Mouse (Mus musculus) myocyte (in vitro differentiated cells): ENCODE data around the gene Cox18. TPM values are rescaled to one million over a fixed set of nuclear protein-coding genes. Genes with fewer than 3 reads are reported as not detected.
"Not testable (repeated sequence)": the region's sequence is repeated elsewhere in the genome, so short reads cannot be mapped to it uniquely, and the experiment has no call there.

Source experiments
- H3K27me3 ChIP-seq: one replicate; pipeline ENCODE4 v1.6.1; 2011; ENCODE audit not compliant: control insufficient read depth, insufficient read depth, insufficient read length
- H3K36me3 ChIP-seq: one replicate; pipeline ENCODE4 v1.6.1; 2011; ENCODE audit not compliant: control insufficient read depth, insufficient read depth
- H3K4me2 ChIP-seq: one replicate; pipeline ENCODE4 v1.6.1; 2011; ENCODE audit warnings: low read depth, control low read depth
- H3K4me3 ChIP-seq: one replicate; pipeline ENCODE4 v1.5.1; 2011; ENCODE audit warnings: mild to moderate bottlenecking, control low read depth, moderate library complexity
- H3K79me2 ChIP-seq: one replicate; pipeline ENCODE4 v1.6.1; 2011; ENCODE audit not compliant: control insufficient read depth, insufficient read depth
- H3ac ChIP-seq: one replicate; pipeline ENCODE4 v1.6.1; 2011; ENCODE audit not compliant: control insufficient read depth, insufficient read length
- CEBPB ChIP-seq: IDR thresholded peaks from 2 replicates; pipeline ENCODE4 v1.6.1; 2011; ENCODE audit warnings: mild to moderate bottlenecking, moderate library complexity; ENCODE audit not compliant: poor library complexity, insufficient read depth, severe bottlenecking
- E2F4 ChIP-seq: IDR thresholded peaks from one replicate; pipeline ENCODE4 v1.6.1; 2011; ENCODE audit warnings: mild to moderate bottlenecking, control low read depth, moderate library complexity; ENCODE audit not compliant: insufficient read depth
- MAX ChIP-seq: IDR thresholded peaks from one replicate; pipeline ENCODE4 v1.6.1; 2011; ENCODE audit warnings: low read depth, mild to moderate bottlenecking, control low read depth
- MYOD1 ChIP-seq, 3 experiments: IDR thresholded peaks; one replicate each; pipeline ENCODE4 v1.6.1; 2011; ENCODE audit warnings: control low read depth in 2 of 3, low read depth in 2 of 3, mild to moderate bottlenecking in 2 of 3, moderate library complexity in 1 of 3; ENCODE audit not compliant: insufficient read length in 2 of 3, control insufficient read depth in 1 of 3
- MYOG ChIP-seq, 3 experiments: IDR thresholded peaks; one replicate each; pipeline ENCODE4 v1.6.1; 2011; ENCODE audit warnings: control low read depth in 2 of 3, low read depth in 2 of 3, mild to moderate bottlenecking in 2 of 3; ENCODE audit not compliant: insufficient read length in 2 of 3, control insufficient read depth in 1 of 3, insufficient read depth in 1 of 3
- POLR2A ChIP-seq: IDR thresholded peaks from one replicate; pipeline ENCODE4 v1.6.1; 2011; ENCODE audit warnings: low read depth, mild to moderate bottlenecking, control low read depth, moderate library complexity; ENCODE audit not compliant: insufficient read length
- POLR2AphosphoS2 ChIP-seq: IDR thresholded peaks from one replicate; pipeline ENCODE4 v1.6.1; 2011; ENCODE audit warnings: low read depth, control low read depth; ENCODE audit not compliant: insufficient read length
- REST ChIP-seq: IDR thresholded peaks from one replicate; pipeline ENCODE4 v1.6.1; 2011; ENCODE audit warnings: mild to moderate bottlenecking, control low read depth, moderate library complexity; ENCODE audit not compliant: insufficient read depth, insufficient read length
- SRF ChIP-seq: IDR thresholded peaks from one replicate; pipeline ENCODE4 v1.6.1; 2011; ENCODE audit warnings: low read depth; ENCODE audit not compliant: control insufficient read depth, insufficient read length
- TCF12 ChIP-seq: IDR thresholded peaks from one replicate; pipeline ENCODE4 v1.6.1; 2011; ENCODE audit warnings: mild to moderate bottlenecking, control low read depth; ENCODE audit not compliant: poor library complexity, insufficient read depth, severe bottlenecking
- TCF3 ChIP-seq: IDR thresholded peaks from one replicate; pipeline ENCODE4 v1.6.1; 2011; ENCODE audit warnings: low read depth, control low read depth; ENCODE audit not compliant: insufficient read length
- USF1 ChIP-seq: IDR thresholded peaks from one replicate; pipeline ENCODE4 v1.6.1; 2011; ENCODE audit warnings: low read depth, mild to moderate bottlenecking, control low read depth, moderate library complexity
- polyA plus RNA-seq: library from polyadenylated mRNA; unstranded; fragments of >200 nt; fragmentation: generic; extraction: Trizol; gene quantifications from one replicate; pipeline ENCODE4 v1.2.1, GENCODE M21; 2012; ENCODE audit warnings: missing spikeins

Cox18 gene
- 27.7 TPM for polyA plus RNA-seq

GRCm38 (mm10) chr5:90223534-90224381 is at the start of gene Cox18:
Cox18 (minus strand) TSS chr5:90224001.
- H3K36me3 ChIP-seq = peaks cover 12% of the 10 kb centered on the region
- TF ChIP-seq MYOD1 (IDR thresholded peaks at IDR 0.05; ENCODE audit: control insufficient read depth in 1 of 3, insufficient read length in 2 of 3, low read depth in 2 of 3) (peak in 1 of 3 experiments; percentile 1), TCF3 (no peak), SRF (peak; percentile 84), TCF12 (no peak), E2F4 (no peak), MYOG (IDR thresholded peaks at IDR 0.05; ENCODE audit: control insufficient read depth in 1 of 3, insufficient read depth in 1 of 3, insufficient read length in 2 of 3, low read depth in 2 of 3) (no peak), REST (no peak), MAX (peak; percentile 75), USF1 (no peak), POLR2AphosphoS2 (peak; percentile 100), CEBPB (no peak), POLR2A (peak; percentile 92)
- H3K4me2 ChIP-seq = peak within 1 kb of the TSS; percentile 91
- peak within 1 kb of the TSS; percentile 52 for H3ac ChIP-seq
- H3K79me2 ChIP-seq = peaks cover 12% of the 10 kb centered on the region
- H3K27me3 ChIP-seq = no peaks in the 10 kb centered on the region
- H3K4me3 ChIP-seq = peak within 1 kb of the TSS; percentile 46

- not testable (repeated sequence) for H3K79me2 ChIP-seq, H3ac ChIP-seq
These were observed 38.4 kb upstream of the Cox18 start for GRCm38 (mm10) chr5:90262230-90262629.

GRCm38 (mm10) chr5:90257023-90257422 is 33.2 kb upstream of the Cox18 start:
- Histone ChIP-seq H3K79me2 (no peaks in the 10 kb centered on the region), H3K4me2 (no peak overlapping the region), H3K36me3 (peaks cover 60% of the 10 kb centered on the region), H3K4me3 (no peak overlapping the region), H3ac (no peak overlapping the region), H3K27me3 (no peaks in the 10 kb centered on the region)
- TF ChIP-seq E2F4 = no peak
- no peak for TF ChIP-seq POLR2A
- TF ChIP-seq TCF3 = no peak
- TF ChIP-seq USF1 = no peak

More at GRCm38 (mm10) chr5:90262230-90262629, 38.4 kb upstream of the Cox18 start:
- not testable (repeated sequence) for H3K4me3 ChIP-seq, H3K27me3 ChIP-seq, H3K4me2 ChIP-seq
- peaks cover 46% of the 10 kb centered on the region for H3K36me3 ChIP-seq

- Histone ChIP-seq H3K4me3 (no peak overlapping the region), H3K27me3 (no peaks in the 10 kb centered on the region), H3ac (no peak overlapping the region), H3K79me2 (peaks cover 4% of the 10 kb centered on the region), H3K4me2 (no peak overlapping the region), H3K36me3 (peaks cover 35% of the 10 kb centered on the region)
- TF ChIP-seq TCF3 (no peak), REST (no peak), MYOD1 (IDR thresholded peaks at IDR 0.05; ENCODE audit: control insufficient read depth in 1 of 3, insufficient read length in 2 of 3, low read depth in 2 of 3) (no peak), CEBPB (no peak), MAX (no peak), USF1 (no peak), POLR2A (no peak), MYOG (IDR thresholded peaks at IDR 0.05; ENCODE audit: control insufficient read depth in 1 of 3, insufficient read depth in 1 of 3, insufficient read length in 2 of 3, low read depth in 2 of 3) (no peak), SRF (no peak), TCF12 (no peak), POLR2AphosphoS2 (no peak), E2F4 (no peak)
These were observed 23.7 kb upstream of the Cox18 start for GRCm38 (mm10) chr5:90247503-90247902.

GRCm38 (mm10) chr5:90246987-90247386 is 23.2 kb upstream of the Cox18 start:
- Histone ChIP-seq H3K4me2 (no peak overlapping the region), H3K79me2 (peaks cover 6% of the 10 kb centered on the region), H3K4me3 (no peak overlapping the region)

More at GRCm38 (mm10) chr5:90246987-90247386, 23.2 kb upstream of the Cox18 start:
- TF ChIP-seq SRF = no peak
- TF ChIP-seq MAX = no peak
- TF ChIP-seq MYOD1 (IDR thresholded peaks at IDR 0.05; ENCODE audit: control insufficient read depth in 1 of 3, insufficient read length in 2 of 3, low read depth in 2 of 3) = no peak
- TF ChIP-seq POLR2AphosphoS2 = no peak
- TF ChIP-seq TCF12 = no peak
- no peak for TF ChIP-seq CEBPB
- no peak for TF ChIP-seq USF1
- peaks cover 33% of the 10 kb centered on the region for H3K36me3 ChIP-seq
- no peaks in the 10 kb centered on the region for H3K27me3 ChIP-seq
- no peak overlapping the region for H3ac ChIP-seq
